Mouse (Mus musculus): ENCODE measurements around the gene Fam92b.

DNA sequence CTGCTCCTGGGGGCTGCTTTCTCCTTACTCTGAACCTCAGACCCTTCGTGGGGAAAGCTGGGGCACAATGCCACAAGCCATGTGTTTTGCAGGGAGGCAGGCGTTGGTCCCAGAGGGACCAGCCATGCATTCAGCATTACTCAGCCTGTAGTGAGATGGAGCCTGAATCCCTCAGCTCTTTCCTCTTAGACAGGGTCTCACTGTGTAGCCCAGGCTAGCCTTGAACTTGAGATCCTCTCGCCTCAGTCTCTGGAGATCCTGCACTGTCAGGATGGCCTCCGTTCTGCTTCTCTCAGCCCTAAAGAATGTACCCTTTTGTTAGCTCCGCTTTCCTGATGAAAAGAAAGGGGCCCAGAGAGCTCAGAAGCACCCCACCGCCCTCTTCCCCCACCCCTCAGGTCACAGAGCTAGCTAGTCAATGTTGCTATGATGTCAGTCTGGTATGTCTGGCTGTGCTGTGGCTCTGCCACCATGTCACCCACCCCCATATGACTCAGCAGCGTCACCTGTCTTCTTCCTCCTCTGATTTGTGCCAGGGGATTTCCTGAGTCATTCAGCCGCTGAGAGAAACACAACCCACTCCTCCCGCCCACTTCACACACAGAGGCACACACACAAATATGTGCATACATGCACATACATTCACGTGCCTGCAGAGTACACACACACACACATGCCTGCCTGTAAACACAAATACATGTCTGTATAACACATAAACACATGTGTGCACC, 48.3 kb upstream of the Fam92b start:
- no peak for TF ChIP-seq EP300 (IDR thresholded peaks at IDR 0.05; ENCODE audit: low read depth in 1 of 2, low read length in 2 of 2)
- TF ChIP-seq POLR2A (IDR thresholded peaks at IDR 0.05; ENCODE audit: control insufficient read depth in 1 of 2, insufficient read depth in 1 of 2, low read depth in 1 of 2, low read length in 2 of 2, poor library complexity in 1 of 2) = no peak
- TF ChIP-seq TAL1 (IDR thresholded peaks at IDR 0.05; ENCODE audit: low read length) = no peak
- no peak for TF ChIP-seq NELFE (IDR thresholded peaks at IDR 0.05; ENCODE audit: low read depth, low read length)
- no peak for TF ChIP-seq BHLHE40 (IDR thresholded peaks at IDR 0.05; ENCODE audit: borderline replicate concordance, low read depth, low read length)
- no peak for TF ChIP-seq MXI1 (IDR thresholded peaks at IDR 0.05; ENCODE audit: low read depth, low read length)
- TF ChIP-seq ZNF384 (IDR thresholded peaks at IDR 0.05; ENCODE audit: low read depth, low read length) = no peak
- TF ChIP-seq CTCF (IDR thresholded peaks at IDR 0.05 in 2 of 3, conservative IDR thresholded peaks at IDR 0.05 in 1 of 3; ENCODE audit: control insufficient read depth in 1 of 3, insufficient read depth in 1 of 3, low read depth in 2 of 3, low read length in 3 of 3, poor library complexity in 1 of 3, severe bottlenecking in 1 of 3) = no peak
- no peak for TF ChIP-seq TCF12 (IDR thresholded peaks at IDR 0.05; ENCODE audit: low read depth, low read length)

Data from MEL (cell line).